8 mouse cellular contexts compared by ENCODE assay signal in genomic region chr10:81406504-81407440, GRCm38 (mm10). TPM values are rescaled to one million over a fixed set of nuclear protein-coding genes. Genes with fewer than 3 reads are reported as not detected.
A peak's percentile ranks its signal among the peaks of the same experiment; 100 is the strongest.
DNase-seq lines count a peak whose midpoint lies in the region; ATAC-seq and TF ChIP-seq lines count a peak whose summit lies in the region.
"Had no signal": no experiment of that assay in that cellular context is flagged by ENCODE, and none has a peak within 500 bp of the region (broad histone marks: within the 10 kb centered on the region; RNA-seq: fewer than 3 reads in every experiment).

No protein-coding gene starts in this region.

- H3K4me1 ChIP-seq in lung, embryonic 14.5 days (ENCODE audit: insufficient read depth) = peaks cover 45% of the 10 kb centered on the region
- H3K4me1 ChIP-seq in lung, adult 2 months (ENCODE audit: control insufficient read depth, insufficient read depth, low read length) = peaks cover 70% of the 10 kb centered on the region
- H3K4me1 ChIP-seq in forebrain, embryonic 12.5 days = peaks cover 75% of the 10 kb centered on the region
- peaks cover 70% of the 10 kb centered on the region for H3K4me1 ChIP-seq in intestine, embryonic 16.5 days (ENCODE audit: control insufficient read depth, insufficient read depth, low read length)

- peaks cover 67% of the 10 kb centered on the region for H3K36me3 ChIP-seq in lung, embryonic 14.5 days (ENCODE audit: insufficient read depth)
- H3K36me3 ChIP-seq in forebrain, embryonic 12.5 days (replicated peaks) = peaks cover 15% of the 10 kb centered on the region
- peaks cover 10% of the 10 kb centered on the region for H3K36me3 ChIP-seq in intestine, embryonic 16.5 days (ENCODE audit: control insufficient read depth, insufficient read depth, low read length)

- H3K4me3 ChIP-seq in lung, embryonic 14.5 days (ENCODE audit: low read depth, low read length) = peak overlapping the region; percentile 27
- H3K4me3 ChIP-seq in lung, adult 2 months (replicated peaks; ENCODE audit: extremely low read depth, low read depth, low read length) = no peak overlapping the region
- peak overlapping the region; percentile 15; the same call in 1 of the 2 replicates for H3K4me3 ChIP-seq in forebrain, embryonic 12.5 days (replicated peaks)
- peak overlapping the region; percentile 28; the same call in 1 of the 2 replicates for H3K4me3 ChIP-seq in intestine, embryonic 16.5 days (ENCODE audit: low read length)

- 38% methylated on average over 24 of the region's 24 CpGs for WGBS in lung, embryonic 14.5 days
- 49% methylated on average over 24 of the region's 24 CpGs for WGBS in lung, adult 2 months
- 27% methylated on average over 24 of the region's 24 CpGs for WGBS in forebrain, embryonic 12.5 days
- 41% methylated on average over 24 of the region's 24 CpGs for WGBS in intestine, embryonic 16.5 days

- H3K27me3 ChIP-seq in lung, embryonic 14.5 days (ENCODE audit: insufficient read depth, low read length) = no peaks in the 10 kb centered on the region
- peaks cover 57% of the 10 kb centered on the region for H3K27me3 ChIP-seq in forebrain, embryonic 12.5 days
- H3K27me3 ChIP-seq in intestine, embryonic 16.5 days (replicated peaks; ENCODE audit: control insufficient read depth, insufficient read depth, low read length) = peaks cover 4% of the 10 kb centered on the region; the same call in 1 of the 2 replicates

- peak overlapping the region; percentile 56 for H3K4me2 ChIP-seq in lung, embryonic 14.5 days
- H3K4me2 ChIP-seq in forebrain, embryonic 12.5 days = peak overlapping the region; percentile 29
- H3K4me2 ChIP-seq in intestine, embryonic 16.5 days (ENCODE audit: low read depth, low read length) = peak overlapping the region; percentile 41

- TF ChIP-seq POLR2A in lung, adult 2 months (IDR thresholded peaks at IDR 0.05; ENCODE audit: borderline replicate concordance, extremely low read depth, low read depth, low read length) = no peak

- no peak for TF ChIP-seq CTCF in lung, embryonic 14.5 days (IDR thresholded peaks at IDR 0.05; ENCODE audit: low read depth)
- no peak for TF ChIP-seq CTCF in lung, adult 2 months (IDR thresholded peaks at IDR 0.05; ENCODE audit: insufficient read depth, low read length)

- no peak for ATAC-seq in lung, embryonic 14.5 days (ENCODE audit: insufficient read depth)
- ATAC-seq in forebrain, embryonic 12.5 days (ENCODE audit: low FRiP score) = no peak
- ATAC-seq in intestine, embryonic 16.5 days = no peak

- H3K9me3 ChIP-seq in lung, embryonic 14.5 days (ENCODE audit: low read depth, low read length) = no peaks in the 10 kb centered on the region
- no peaks in the 10 kb centered on the region for H3K9me3 ChIP-seq in forebrain, embryonic 12.5 days
- H3K9me3 ChIP-seq in intestine, embryonic 16.5 days (ENCODE audit: control insufficient read depth, low read length) = no peaks in the 10 kb centered on the region

- peak overlapping the region; percentile 38; the same call in 1 of the 2 replicates for H3K9ac ChIP-seq in lung, embryonic 14.5 days
- no peak overlapping the region for H3K9ac ChIP-seq in forebrain, embryonic 12.5 days
- peak overlapping the region; percentile 51 for H3K9ac ChIP-seq in intestine, embryonic 16.5 days (ENCODE audit: low read depth, low read length)

- peak overlapping the region; percentile 36; the same call in 1 of the 2 replicates for H3K27ac ChIP-seq in lung, embryonic 14.5 days (ENCODE audit: low read depth)
- H3K27ac ChIP-seq in forebrain, embryonic 12.5 days = no peak overlapping the region
- no peak overlapping the region for H3K27ac ChIP-seq in intestine, embryonic 16.5 days (ENCODE audit: low read length)

- DNase-seq in lung, embryonic 14.5 days = no peak
- DNase-seq in lung, adult 2 months = no peak
- DNase-seq in retina, adult 2 months (ENCODE audit: low read depth, low spot score) = peak; percentile 82
- DNase-seq in frontal cortex, postnatal 25 days (ENCODE audit: low spot score in 2 of 2) = no peak
- no peak for DNase-seq in yolk sac, embryonic 10.5 days (ENCODE audit: low spot score)

RNA-seq across cellular contexts. Expression of gene Smim24, which starts 13.9 kb away (rescaled TPM):
- polyA plus RNA-seq in lung, embryonic 14.5 days (2014; fragmentation: Nextera tagmentation; extraction: Ambion mirVana) = 2.8 and 3.3 TPM in 2 replicates
- 8.8 and 10.1 TPM in 2 replicates for polyA plus RNA-seq in lung, adult 2 months (2012; rRNA removed)
- polyA plus RNA-seq in forebrain, embryonic 12.5 days (2016; fragmentation: Nextera tagmentation; extraction: Ambion mirVana) = 1.8 and 2.6 TPM in 2 replicates
- polyA plus RNA-seq in intestine, embryonic 16.5 days (2015; fragmentation: Nextera tagmentation; extraction: Ambion mirVana) = 426 and 504 TPM in 2 replicates

RNA-seq across cellular contexts. Expression of gene Gm48552, which starts 18.0 kb away (rescaled TPM):
- 1.3 and 1.4 TPM in 2 replicates for polyA plus RNA-seq in lung, embryonic 14.5 days (2014; fragmentation: Nextera tagmentation; extraction: Ambion mirVana)
- 3.6 and 5.9 TPM in 2 replicates for polyA plus RNA-seq in lung, adult 2 months (2012; rRNA removed)
- polyA plus RNA-seq in forebrain, embryonic 12.5 days (2016; fragmentation: Nextera tagmentation; extraction: Ambion mirVana) = 1.4 and 2.1 TPM in 2 replicates
- polyA plus RNA-seq in intestine, embryonic 16.5 days (2015; fragmentation: Nextera tagmentation; extraction: Ambion mirVana) = 0.55 and 1.8 TPM in 2 replicates
- polyA plus RNA-seq: testis, adult 2 months had no signal

RNA-seq across cellular contexts. Expression of gene Gm48551, which starts 22.5 kb away (rescaled TPM):
- 2.8 and 3.8 TPM in 2 replicates for polyA plus RNA-seq in lung, embryonic 14.5 days (2014; fragmentation: Nextera tagmentation; extraction: Ambion mirVana)
- polyA plus RNA-seq in lung, adult 2 months (2012; rRNA removed) = 3.7 and 6.3 TPM in 2 replicates
- polyA plus RNA-seq in forebrain, embryonic 12.5 days (2016; fragmentation: Nextera tagmentation; extraction: Ambion mirVana) = 4.2 and 4.6 TPM in 2 replicates
- polyA plus RNA-seq in intestine, embryonic 16.5 days (2015; fragmentation: Nextera tagmentation; extraction: Ambion mirVana) = 2.9 and 3.7 TPM in 2 replicates

RNA-seq across cellular contexts. Expression of gene Dohh, which starts 22.5 kb away (rescaled TPM):
- polyA plus RNA-seq in lung, embryonic 14.5 days (2014; fragmentation: Nextera tagmentation; extraction: Ambion mirVana) = 57.5 and 67.0 TPM in 2 replicates
- polyA plus RNA-seq in lung, adult 2 months (2012; rRNA removed) = 79.2 and 83.4 TPM in 2 replicates
- 68.1 and 68.5 TPM in 2 replicates for polyA plus RNA-seq in forebrain, embryonic 12.5 days (2016; fragmentation: Nextera tagmentation; extraction: Ambion mirVana)
- 102 and 109 TPM in 2 replicates for polyA plus RNA-seq in intestine, embryonic 16.5 days (2015; fragmentation: Nextera tagmentation; extraction: Ambion mirVana)

RNA-seq across cellular contexts. Expression of gene Fzr1, which starts 28.5 kb away (rescaled TPM):
- 109 and 116 TPM in 2 replicates for polyA plus RNA-seq in lung, embryonic 14.5 days (2014; fragmentation: Nextera tagmentation; extraction: Ambion mirVana)
- polyA plus RNA-seq in lung, adult 2 months (2012; rRNA removed) = 59.3 and 61.8 TPM in 2 replicates
- polyA plus RNA-seq in forebrain, embryonic 12.5 days (2016; fragmentation: Nextera tagmentation; extraction: Ambion mirVana) = 145 and 148 TPM in 2 replicates
- 73.2 and 78.7 TPM in 2 replicates for polyA plus RNA-seq in intestine, embryonic 16.5 days (2015; fragmentation: Nextera tagmentation; extraction: Ambion mirVana)

Comparison
In these comparisons a context has a peak if more than half of its experiments do, and no peak if none do; other contexts are left out.
1. RNA of gene Smim24, which starts 13.9 kb away (polyA plus RNA-seq): 426 to 504 TPM in intestine, embryonic 16.5 days; 8.8 to 10.1 TPM in lung, adult 2 months, 2.8 to 3.3 TPM in lung, embryonic 14.5 days and 1.8 to 2.6 TPM in forebrain, embryonic 12.5 days; every median in the first group is over 10 times any median in the second.
2. Peak in every context shown above with its lines, with median percentiles within 50 percentile points of each other: H3K4me2 ChIP-seq.